Mouse (Mus musculus) kidney, adult 2 months (tissue): ENCODE data around the gene Zfp329. TPM values are rescaled to one million over a fixed set of nuclear protein-coding genes. Genes with fewer than 3 reads are reported as not detected.

Source experiments
- DNase-seq: peaks from one replicate; pipeline ENCODE4 v3.0.0; 2021
- H3K27ac ChIP-seq: fragments of 200-500 bp; 2 replicates; pipeline ENCODE4 v1.5.1; 2012; ENCODE audit warnings: low read depth, low read length, control low read depth, inconsistent platforms; ENCODE audit not compliant: insufficient read depth
- H3K27me3 ChIP-seq: fragments of 200-500 bp; replicated peaks from 2 replicates; pipeline ENCODE4 v1.6.1; 2012; ENCODE audit warnings: mild to moderate bottlenecking, moderate library complexity, low read length, inconsistent platforms; ENCODE audit not compliant: control insufficient read depth, insufficient read depth
- H3K36me3 ChIP-seq: fragments of 200-500 bp; 2 replicates; pipeline ENCODE4 v1.6.1; 2012; ENCODE audit warnings: mild to moderate bottlenecking, moderate library complexity, low read length, inconsistent platforms; ENCODE audit not compliant: control insufficient read depth, insufficient read depth
- H3K4me1 ChIP-seq: fragments of 200-500 bp; 2 replicates; pipeline ENCODE4 v1.6.1; 2011; ENCODE audit warnings: low read length; ENCODE audit not compliant: control insufficient read depth, insufficient read depth
- H3K4me3 ChIP-seq: fragments of 200-500 bp; 2 replicates; pipeline ENCODE4 v1.5.1; 2011; ENCODE audit warnings: mild to moderate bottlenecking, low read depth, low read length, control low read depth; ENCODE audit not compliant: insufficient read depth
- CTCF ChIP-seq: fragments of 200-500 bp; conservative IDR thresholded peaks from 2 replicates; pipeline ENCODE4 v1.5.1; 2011; ENCODE audit warnings: low read depth, mild to moderate bottlenecking, control low read depth, low read length, moderate library complexity, mixed read lengths; ENCODE audit not compliant: insufficient read depth, insufficient read length
- POLR2A ChIP-seq: fragments of 200-500 bp; IDR thresholded peaks from one replicate; pipeline ENCODE4 v1.6.1; 2011; ENCODE audit warnings: low read depth, low read length, control low read depth
- WGBS: fragments of 180-500 bp; shearing (Covaris S2); methylation state at CpG from one replicate; pipeline ENCODE4 v1.1.7; 2018; 5-methylcytosine and 5-hydroxymethylcytosine counted together
- polyA plus RNA-seq: library from polyadenylated mRNA; depleted of rRNA; stranded (reverse); fragments of >200 nt; gene quantifications from 2 replicates; pipeline ENCODE4 v1.2.3, GENCODE M21; 2012; rRNA removed

Gene Zfp329
- 1.1 and 1.7 TPM in 2 replicates for polyA plus RNA-seq

- Histone ChIP-seq H3K27me3 (no peaks in the 10 kb centered on the region), H3K36me3 (peaks cover 3% of the 10 kb centered on the region), H3K27ac (no peak within 1 kb of the TSS), H3K4me1 (no peaks in the 10 kb centered on the region), H3K4me3 (peak within 1 kb of the TSS; percentile 83)
- TF ChIP-seq CTCF (0 out of 2 replicates have a peak, but pooled peaks have one; percentile 3), POLR2A (peak; percentile 33)
- peak; percentile 95 for DNase-seq
- under 1% methylated on average over 40 of the region's 40 CpGs for WGBS
Measured at GRCm38 (mm10) chr7:12818521-12819295, at the start of gene Zfp329. Zfp329 (minus strand) TSS chr7:12818858.

GRCm38 (mm10) chr7:12835779-12836178 lies 17.1 kb upstream of the Zfp329 start:
- WGBS = 95% methylated on average over 4 of the region's 4 CpGs
- Histone ChIP-seq H3K27me3 (no peaks in the 10 kb centered on the region), H3K4me3 (no peak overlapping the region; the same call in 1 of the 2 replicates), H3K27ac (no peak overlapping the region), H3K36me3 (peaks cover 26% of the 10 kb centered on the region), H3K4me1 (no peaks in the 10 kb centered on the region)
- no peak for DNase-seq
- TF ChIP-seq CTCF (no peak), POLR2A (no peak)

- WGBS = 19% methylated on average over 13 of the region's 13 CpGs
- DNase-seq = peak; percentile 25
Measured at GRCm38 (mm10) chr7:12835193-12835671, 16.6 kb upstream of the Zfp329 start.

GRCm38 (mm10) chr7:12834162-12835120 lies 15.8 kb upstream of the Zfp329 start, which contains the start of gene Zfp110:
Zfp110 (plus strand) TSS chr7:12834761.
- peak within 1 kb of the TSS; percentile 90 for H3K4me3 ChIP-seq
- WGBS = 2% methylated on average over 47 of the region's 47 CpGs
- no peaks in the 10 kb centered on the region for H3K4me1 ChIP-seq
- no peaks in the 10 kb centered on the region; the same call in 1 of the 2 replicates for H3K27me3 ChIP-seq
- DNase-seq = peak; percentile 95
- peaks cover 22% of the 10 kb centered on the region for H3K36me3 ChIP-seq
- H3K27ac ChIP-seq = peak within 1 kb of the TSS; percentile 92
- TF ChIP-seq POLR2A = peak; percentile 64
- no peak for TF ChIP-seq CTCF

More at GRCm38 (mm10) chr7:12835193-12835671, 16.6 kb upstream of the Zfp329 start:
- Histone ChIP-seq H3K4me1 (no peaks in the 10 kb centered on the region), H3K4me3 (peak overlapping the region; percentile 90), H3K27ac (peak overlapping the region; percentile 92), H3K27me3 (no peaks in the 10 kb centered on the region), H3K36me3 (peaks cover 24% of the 10 kb centered on the region)
- TF ChIP-seq CTCF (no peak), POLR2A (no peak)

GRCm38 (mm10) chr7:12815566-12815965 lies 3.1 kb downstream of the Zfp329 start:
- TF ChIP-seq CTCF (no peak), POLR2A (no peak)
- no peak overlapping the region for H3K4me3 ChIP-seq
- no peak for DNase-seq

GRCm38 (mm10) chr7:12803727-12804071 lies 15.0 kb downstream of the Zfp329 start:
- Histone ChIP-seq H3K36me3 (peaks cover 5% of the 10 kb centered on the region), H3K4me3 (peak overlapping the region; percentile 64), H3K27me3 (no peaks in the 10 kb centered on the region), H3K4me1 (no peaks in the 10 kb centered on the region), H3K27ac (no peak overlapping the region)
- TF ChIP-seq CTCF (no peak), POLR2A (no peak)
- DNase-seq = no peak
- WGBS = 2% methylated on average over 16 of the region's 16 CpGs

More at GRCm38 (mm10) chr7:12815566-12815965, 3.1 kb downstream of the Zfp329 start:
- Histone ChIP-seq H3K4me1 (no peaks in the 10 kb centered on the region), H3K36me3 (peaks cover 13% of the 10 kb centered on the region), H3K27ac (no peak overlapping the region), H3K27me3 (no peaks in the 10 kb centered on the region)
- 99% methylated on average over 8 of the region's 8 CpGs for WGBS
